Mouse (Mus musculus) cerebellum, postnatal 4 days (tissue): Measurements from ENCODE around the gene Smg9.

Experiments
- DNase-seq, 2 experiments: peaks; one replicate each; pipeline ENCODE4 v3.0.0; 2022; ENCODE audit warnings: low spot score in 2 of 2, mixed read lengths in 1 of 2

Gene Smg9

DNA sequence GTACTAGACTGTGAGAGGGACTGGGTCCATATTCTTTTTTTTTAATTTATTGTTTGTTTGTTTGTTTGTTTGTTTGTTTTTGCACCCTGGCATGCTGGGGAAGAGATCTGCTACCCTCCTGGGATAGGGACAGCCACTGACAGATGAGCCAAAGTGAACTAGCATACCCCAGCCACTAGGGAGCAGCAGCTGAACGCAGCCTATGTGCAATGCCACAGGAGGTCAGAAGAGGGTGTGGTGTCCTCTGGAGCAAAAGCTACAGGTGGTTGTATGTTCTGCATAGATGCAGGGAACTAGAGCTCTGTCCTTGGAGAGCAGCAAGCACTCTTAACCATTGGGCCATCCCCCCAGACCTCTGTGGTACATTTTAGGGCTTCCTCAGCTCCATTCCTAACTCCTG is 42.4 kb downstream of the Smg9 start:
- peak in 1 of 2 experiments; percentile 52 for DNase-seq

GRCm38 (mm10) chr7:24442313-24442712 is 42.9 kb downstream of the Smg9 start:
- DNase-seq = no peak

DNA sequence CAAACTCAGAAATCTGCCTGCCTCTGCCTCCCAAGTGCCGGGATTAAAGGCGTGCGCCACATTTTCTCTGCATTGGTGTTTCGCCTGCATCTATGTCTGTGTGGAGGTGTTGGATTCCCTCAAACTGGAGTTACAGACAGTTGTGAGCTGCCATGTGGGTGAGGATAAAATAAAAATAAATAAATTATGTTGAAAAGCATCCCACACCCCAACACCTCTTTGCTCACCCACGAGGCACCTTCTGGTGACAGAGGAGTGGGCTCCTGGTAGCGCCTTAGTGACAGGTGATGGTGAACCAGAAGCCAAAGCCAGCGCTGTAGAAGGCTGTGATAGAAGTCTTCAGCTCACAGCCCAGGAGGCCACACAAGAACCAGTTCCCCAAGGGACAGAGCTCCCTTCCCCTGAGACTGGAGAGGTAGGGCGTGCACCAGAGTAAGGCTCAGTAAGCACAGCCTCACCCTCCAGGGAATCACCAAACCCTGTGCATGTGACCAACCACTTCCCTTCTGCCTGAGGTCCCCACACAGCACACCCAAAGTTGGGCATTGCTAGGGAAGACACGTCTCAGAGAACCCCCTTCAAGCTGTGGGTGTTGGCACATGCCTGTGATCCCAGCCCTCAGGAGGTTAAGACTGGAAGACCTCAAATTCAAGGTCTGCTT is 46.0 kb downstream of the Smg9 start:
- no peak for DNase-seq

GRCm38 (mm10) chr7:24446697-24447340 is 47.4 kb downstream of the Smg9 start:
- DNase-seq = no peak

DNA sequence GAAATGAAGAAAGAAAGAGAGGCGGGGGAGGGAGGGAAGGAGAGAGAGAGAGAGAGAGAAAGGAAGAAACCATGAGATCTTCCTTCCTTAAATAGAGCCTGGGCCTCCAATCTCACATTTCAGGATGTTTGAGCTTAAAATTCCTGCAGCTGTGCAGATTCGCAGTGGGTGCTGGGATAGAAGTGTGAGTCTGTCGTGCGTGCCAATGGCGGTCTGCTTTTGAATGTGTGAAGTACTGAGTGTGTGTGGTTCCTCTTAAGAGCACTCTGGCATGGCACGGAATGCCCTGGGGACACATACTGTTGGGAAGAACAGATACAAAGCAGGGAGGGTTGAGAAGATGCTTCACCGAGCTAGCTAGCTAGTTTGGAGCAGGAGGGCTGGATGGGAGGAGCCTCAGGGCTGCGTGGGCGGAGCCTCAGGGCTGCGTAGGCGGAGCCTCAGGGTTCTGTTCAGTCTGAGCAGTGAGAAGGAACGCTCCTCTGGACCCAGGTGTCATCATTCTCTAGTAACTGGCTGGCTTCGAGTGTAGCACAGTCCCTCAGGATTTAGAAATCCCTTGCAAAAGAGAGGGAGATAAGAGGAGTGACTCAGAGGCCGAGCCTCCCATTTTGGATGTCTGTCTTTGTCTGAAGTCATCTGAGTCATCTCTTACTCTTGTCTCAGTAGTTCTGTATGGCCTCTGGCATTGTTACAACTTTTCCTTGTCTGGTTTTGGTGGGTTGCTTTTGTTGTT is 49.5 kb downstream of the Smg9 start:
- DNase-seq = no peak

- DNase-seq = no peak
Observed at GRCm38 (mm10) chr7:24450585-24451017, 51.2 kb downstream of the Smg9 start.

GRCm38 (mm10) chr7:24451855-24452311 is 52.5 kb downstream of the Smg9 start, which contains the start of gene Irgc1:
Irgc1 (minus strand) TSS chr7:24452297.
- no peak for DNase-seq

- DNase-seq = no peak
Observed at GRCm38 (mm10) chr7:24454199-24454598, 54.8 kb downstream of the Smg9 start.

GRCm38 (mm10) chr7:24455726-24456125 is 56.3 kb downstream of the Smg9 start:
- DNase-seq = no peak

DNA sequence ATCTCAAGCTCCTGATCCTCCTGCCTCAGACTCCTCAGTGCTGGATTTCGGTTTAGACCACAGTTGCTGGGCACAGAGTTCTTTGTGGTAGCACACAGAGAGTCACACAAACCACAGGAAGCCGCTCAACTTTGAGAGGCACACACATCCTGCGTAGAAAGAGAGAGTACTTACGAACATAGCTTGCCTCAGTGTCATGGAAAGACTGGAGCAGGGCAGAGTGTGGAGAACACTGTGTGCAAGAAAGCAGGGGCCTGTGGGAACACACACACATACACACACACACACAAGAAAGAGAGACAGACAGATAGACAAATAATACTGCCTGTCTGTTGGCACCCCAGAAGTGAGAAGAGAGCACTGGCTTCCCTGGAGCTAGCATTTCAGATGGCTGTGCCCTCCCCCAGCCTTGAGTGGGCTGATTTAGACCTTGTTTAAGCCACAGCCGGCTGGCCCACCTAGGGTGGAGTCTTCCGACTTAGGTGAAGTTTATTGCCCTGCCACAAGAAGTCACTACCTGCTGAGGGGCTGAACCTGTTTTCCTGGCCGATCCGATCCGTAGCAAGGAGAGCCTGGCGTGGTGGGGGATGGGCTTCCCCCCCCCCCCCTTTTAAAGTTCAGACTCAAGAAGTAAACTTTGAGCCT is 58.4 kb downstream of the Smg9 start:
- DNase-seq = no peak

DNA sequence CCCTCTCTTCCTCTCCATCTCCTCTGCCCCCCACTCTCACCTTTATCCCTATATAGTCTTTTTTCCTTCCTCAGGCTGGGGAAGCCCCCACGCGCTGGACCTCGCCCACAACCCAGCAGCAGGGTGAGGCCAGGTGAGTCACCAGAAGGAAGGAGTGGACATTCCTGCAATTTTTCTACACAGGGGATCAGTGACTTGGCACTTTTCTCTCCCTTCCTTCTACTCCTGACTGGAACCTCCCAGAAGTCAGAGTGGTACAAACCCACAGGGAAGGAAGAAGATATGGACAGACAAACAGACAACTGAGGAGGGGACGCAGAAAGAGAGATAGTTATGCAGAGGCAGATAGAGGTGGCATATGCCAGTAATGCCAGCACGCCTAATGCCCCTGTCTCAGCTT is 60.0 kb downstream of the Smg9 start:
- DNase-seq = no peak

DNA sequence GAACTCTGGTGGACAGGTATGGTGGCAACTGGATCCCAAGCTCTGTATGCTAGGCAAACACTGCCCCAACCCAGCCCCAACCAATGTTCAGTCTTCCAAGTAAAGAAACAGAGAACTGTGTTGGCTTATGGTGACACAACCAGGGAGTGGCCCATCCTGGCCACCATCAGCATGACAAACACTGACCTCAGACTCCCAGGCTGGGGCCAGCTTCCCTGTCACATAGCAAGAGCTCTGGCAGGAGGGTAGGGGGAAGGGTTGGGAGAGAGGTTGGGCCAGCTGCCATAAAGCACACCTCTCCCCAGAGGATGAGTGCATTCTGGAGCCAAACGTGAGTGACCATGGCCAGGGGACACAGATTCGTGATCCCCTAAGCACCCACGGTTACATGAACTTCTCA is 60.4 kb downstream of the Smg9 start:
- DNase-seq = no peak

DNA sequence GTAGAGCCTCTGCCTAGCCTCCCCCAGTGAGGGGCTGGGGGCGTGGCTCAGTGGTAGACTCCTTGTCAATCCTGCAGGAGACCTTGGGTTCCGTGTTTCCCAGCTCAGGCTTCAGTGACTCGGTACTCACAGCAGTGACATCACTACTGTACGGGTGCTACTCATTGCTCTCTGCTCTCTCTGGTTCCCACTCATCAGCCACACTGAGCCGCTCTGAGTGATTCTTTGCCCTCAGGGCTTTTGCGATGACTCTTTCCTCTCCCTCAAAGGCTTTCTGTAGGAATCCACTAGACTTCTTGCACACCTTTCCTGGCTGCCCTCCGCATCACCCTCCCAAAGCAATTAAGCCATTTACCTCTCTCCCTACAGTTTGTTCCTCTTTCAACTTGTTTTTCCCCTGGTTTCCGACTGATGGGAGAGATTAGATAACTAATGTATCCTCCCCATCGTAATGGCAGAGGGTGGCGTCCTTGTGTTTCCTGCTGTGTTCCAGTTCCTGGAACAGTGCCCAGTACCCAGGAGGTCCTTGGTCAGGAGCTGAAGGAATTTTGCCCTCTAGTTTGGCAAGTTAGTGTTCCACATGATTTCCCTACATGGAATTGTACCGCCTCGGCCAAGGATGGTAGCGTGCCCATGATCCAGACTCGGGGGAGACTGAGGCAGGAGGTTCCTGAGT is 62.1 kb downstream of the Smg9 start:
- DNase-seq = no peak

DNA sequence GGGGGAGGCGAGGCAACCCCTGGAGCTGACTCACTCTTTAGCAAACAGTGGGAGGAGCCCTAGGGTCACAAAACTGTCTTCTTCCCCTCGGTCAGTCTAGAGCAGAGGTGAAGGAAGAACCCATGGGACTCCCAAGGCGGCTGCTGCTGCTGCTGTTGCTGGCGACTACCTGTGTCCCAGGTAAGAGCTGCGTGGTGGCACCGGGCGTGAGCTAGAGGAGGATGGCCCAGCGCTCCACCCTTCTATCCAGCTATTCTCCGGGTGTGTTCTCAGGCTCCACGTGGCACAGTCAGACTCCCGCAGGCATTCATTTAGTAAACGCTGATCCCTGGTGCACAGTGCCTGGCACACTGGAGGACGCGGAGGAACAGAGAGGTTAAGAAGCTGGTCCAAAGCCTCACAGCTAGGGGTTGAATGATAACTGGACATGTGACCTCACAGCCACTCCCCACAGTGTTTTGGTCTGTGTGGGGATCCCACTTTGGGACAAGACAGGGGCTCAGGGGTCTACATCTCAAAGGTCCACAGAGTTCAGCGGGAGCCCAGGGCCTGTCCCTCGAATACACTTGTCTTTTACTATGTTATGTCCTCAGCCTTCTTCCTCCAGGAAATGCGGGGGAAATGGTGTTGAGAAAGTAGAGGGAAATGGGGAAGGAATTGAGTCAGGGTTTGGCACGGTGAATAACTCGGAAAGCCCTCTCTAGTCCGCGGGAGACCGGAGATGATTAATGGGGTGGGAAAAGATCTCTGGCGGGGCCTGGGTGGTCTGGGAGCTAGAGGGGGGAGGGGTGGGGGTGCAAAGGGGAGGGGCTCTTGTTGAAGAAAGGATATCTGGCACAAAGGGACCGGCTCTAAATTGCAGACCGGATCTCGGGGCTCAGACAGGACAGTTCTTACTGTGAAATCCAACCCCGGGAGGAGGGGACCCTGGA is 63.2 kb downstream of the Smg9 start, which contains the start of gene Plaur:
TSS of gene Plaur (plus strand) at position 97 of the 932 bp plus-strand sequence.
- no peak for DNase-seq

- DNase-seq = no peak
Observed at GRCm38 (mm10) chr7:24466835-24467234, 67.4 kb downstream of the Smg9 start.

DNA sequence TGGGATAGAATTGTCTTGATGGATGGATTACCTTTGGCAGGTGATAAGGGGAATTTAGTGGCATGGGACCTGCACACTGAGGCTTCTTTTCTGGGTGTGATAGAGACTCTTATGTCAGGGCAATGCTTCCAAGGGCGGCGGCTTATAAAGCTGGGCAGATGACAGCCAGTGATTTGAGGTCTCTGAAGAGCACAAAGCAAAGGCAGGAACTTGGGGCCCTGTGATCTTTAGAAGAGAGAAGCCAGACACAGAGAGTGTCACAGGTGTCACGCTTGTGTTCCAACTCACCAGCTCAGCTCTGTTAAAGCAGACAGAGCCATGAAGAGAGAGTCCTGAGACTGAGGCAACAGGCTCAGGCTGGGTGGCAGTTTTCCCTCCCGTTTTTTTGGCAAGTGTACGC is 68.5 kb downstream of the Smg9 start:
- no peak for DNase-seq

GRCm38 (mm10) chr7:24469126-24469525 is 69.7 kb downstream of the Smg9 start:
- no peak for DNase-seq

DNA sequence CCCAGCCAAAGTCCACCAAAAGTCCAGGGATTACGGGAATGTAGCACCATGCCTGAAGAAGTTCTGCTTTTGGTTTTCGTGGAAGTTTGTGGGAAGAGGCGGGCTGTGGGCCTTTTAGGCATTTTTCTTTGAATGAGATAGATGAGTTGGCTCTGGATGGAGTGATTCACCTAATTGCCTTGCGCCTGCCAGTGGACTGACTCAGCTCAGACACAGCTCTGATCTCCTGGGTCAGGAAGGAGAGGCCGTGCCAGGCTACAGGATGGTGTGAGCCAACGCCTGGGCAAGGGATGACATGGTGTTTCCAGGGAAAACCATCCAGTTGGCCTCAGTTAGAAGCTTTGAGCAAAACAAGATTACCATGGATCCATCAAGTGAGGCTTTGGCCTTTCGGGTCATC is 70.9 kb downstream of the Smg9 start:
- no peak for DNase-seq
